Mouse (Mus musculus): ENCODE measurements around the gene Gtf2ird2. TPM values are rescaled to one million over a fixed set of nuclear protein-coding genes. Genes with fewer than 3 reads are reported as not detected.

Gene Gtf2ird2
- polyA plus RNA-seq, 1 experiment = 7.1 TPM

- no peak overlapping the region for H3K4me3 ChIP-seq (ENCODE audit: insufficient read depth, low read length)
- H3K4me1 ChIP-seq (ENCODE audit: control insufficient read depth, insufficient read depth, low read length) = no peaks in the 10 kb centered on the region
- no peak for TF ChIP-seq CTCF (IDR thresholded peaks at IDR 0.05; ENCODE audit: borderline replicate concordance, insufficient read depth, low read length)
- no peak for TF ChIP-seq POLR2A (IDR thresholded peaks at IDR 0.05; ENCODE audit: low read depth, low read length)
- no peak overlapping the region for H3K27ac ChIP-seq (ENCODE audit: insufficient read depth, low read length)
Measured at GRCm38 (mm10) chr5:134231376-134231775, 47.6 kb downstream of the Gtf2ird2 start.

- H3K27ac ChIP-seq (ENCODE audit: insufficient read depth, low read length) = no peak overlapping the region
- no peak for TF ChIP-seq POLR2A (IDR thresholded peaks at IDR 0.05; ENCODE audit: low read depth, low read length)
- no peak for TF ChIP-seq CTCF (IDR thresholded peaks at IDR 0.05; ENCODE audit: borderline replicate concordance, insufficient read depth, low read length)
- H3K4me3 ChIP-seq (ENCODE audit: insufficient read depth, low read length) = no peak overlapping the region
- H3K4me1 ChIP-seq (ENCODE audit: control insufficient read depth, insufficient read depth, low read length) = no peaks in the 10 kb centered on the region
Measured at GRCm38 (mm10) chr5:134232111-134232510, 48.3 kb downstream of the Gtf2ird2 start.

GRCm38 (mm10) chr5:134232568-134232967 lies 48.7 kb downstream of the Gtf2ird2 start:
- TF ChIP-seq CTCF (IDR thresholded peaks at IDR 0.05; ENCODE audit: borderline replicate concordance, insufficient read depth, low read length) (no peak), POLR2A (IDR thresholded peaks at IDR 0.05; ENCODE audit: low read depth, low read length) (no peak)
- no peaks in the 10 kb centered on the region for H3K4me1 ChIP-seq (ENCODE audit: control insufficient read depth, insufficient read depth, low read length)
- no peak overlapping the region for H3K4me3 ChIP-seq (ENCODE audit: insufficient read depth, low read length)
- H3K27ac ChIP-seq (ENCODE audit: insufficient read depth, low read length) = no peak overlapping the region

GRCm38 (mm10) chr5:134233244-134233651 lies 49.4 kb downstream of the Gtf2ird2 start:
- no peak overlapping the region for H3K27ac ChIP-seq (ENCODE audit: insufficient read depth, low read length)
- TF ChIP-seq CTCF (IDR thresholded peaks at IDR 0.05; ENCODE audit: borderline replicate concordance, insufficient read depth, low read length) = no peak
- TF ChIP-seq POLR2A (IDR thresholded peaks at IDR 0.05; ENCODE audit: low read depth, low read length) = no peak
- no peak overlapping the region for H3K4me3 ChIP-seq (ENCODE audit: insufficient read depth, low read length)
- H3K4me1 ChIP-seq (ENCODE audit: control insufficient read depth, insufficient read depth, low read length) = no peaks in the 10 kb centered on the region

GRCm38 (mm10) chr5:134234205-134234604 lies 50.4 kb downstream of the Gtf2ird2 start:
- no peaks in the 10 kb centered on the region for H3K4me1 ChIP-seq (ENCODE audit: control insufficient read depth, insufficient read depth, low read length)
- H3K27ac ChIP-seq (ENCODE audit: insufficient read depth, low read length) = no peak overlapping the region
- TF ChIP-seq CTCF (IDR thresholded peaks at IDR 0.05; ENCODE audit: borderline replicate concordance, insufficient read depth, low read length) = no peak
- no peak for TF ChIP-seq POLR2A (IDR thresholded peaks at IDR 0.05; ENCODE audit: low read depth, low read length)
- no peak overlapping the region for H3K4me3 ChIP-seq (ENCODE audit: insufficient read depth, low read length)

GRCm38 (mm10) chr5:134235111-134235510 lies 51.3 kb downstream of the Gtf2ird2 start:
- Histone ChIP-seq H3K27ac (ENCODE audit: insufficient read depth, low read length) (no peak overlapping the region), H3K4me3 (ENCODE audit: insufficient read depth, low read length) (no peak overlapping the region), H3K4me1 (ENCODE audit: control insufficient read depth, insufficient read depth, low read length) (no peaks in the 10 kb centered on the region)
- no peak for TF ChIP-seq POLR2A (IDR thresholded peaks at IDR 0.05; ENCODE audit: low read depth, low read length)

GRCm38 (mm10) chr5:134236241-134236640 lies 52.4 kb downstream of the Gtf2ird2 start:
- Histone ChIP-seq H3K4me3 (ENCODE audit: insufficient read depth, low read length) (no peak overlapping the region), H3K27ac (ENCODE audit: insufficient read depth, low read length) (no peak overlapping the region), H3K4me1 (ENCODE audit: control insufficient read depth, insufficient read depth, low read length) (no peaks in the 10 kb centered on the region)
- no peak for TF ChIP-seq POLR2A (IDR thresholded peaks at IDR 0.05; ENCODE audit: low read depth, low read length)

GRCm38 (mm10) chr5:134236796-134237195 lies 53.0 kb downstream of the Gtf2ird2 start:
- TF ChIP-seq CTCF (IDR thresholded peaks at IDR 0.05; ENCODE audit: borderline replicate concordance, insufficient read depth, low read length) (no peak), POLR2A (IDR thresholded peaks at IDR 0.05; ENCODE audit: low read depth, low read length) (no peak)
- no peaks in the 10 kb centered on the region for H3K4me1 ChIP-seq (ENCODE audit: control insufficient read depth, insufficient read depth, low read length)
- no peak overlapping the region for H3K4me3 ChIP-seq (ENCODE audit: insufficient read depth, low read length)
- H3K27ac ChIP-seq (ENCODE audit: insufficient read depth, low read length) = no peak overlapping the region

GRCm38 (mm10) chr5:134237508-134237907 lies 53.7 kb downstream of the Gtf2ird2 start:
- H3K4me3 ChIP-seq (ENCODE audit: insufficient read depth, low read length) = no peak overlapping the region
- TF ChIP-seq POLR2A (IDR thresholded peaks at IDR 0.05; ENCODE audit: low read depth, low read length) (no peak), CTCF (IDR thresholded peaks at IDR 0.05; ENCODE audit: borderline replicate concordance, insufficient read depth, low read length) (no peak)

GRCm38 (mm10) chr5:134237936-134238760 lies 54.3 kb downstream of the Gtf2ird2 start:
- no peak overlapping the region for H3K4me3 ChIP-seq (ENCODE audit: insufficient read depth, low read length)
- H3K27ac ChIP-seq (ENCODE audit: insufficient read depth, low read length) = no peak overlapping the region
- TF ChIP-seq POLR2A (IDR thresholded peaks at IDR 0.05; ENCODE audit: low read depth, low read length) (no peak), CTCF (IDR thresholded peaks at IDR 0.05; ENCODE audit: borderline replicate concordance, insufficient read depth, low read length) (no peak)
- H3K4me1 ChIP-seq (ENCODE audit: control insufficient read depth, insufficient read depth, low read length) = no peaks in the 10 kb centered on the region

More at GRCm38 (mm10) chr5:134237508-134237907, 53.7 kb downstream of the Gtf2ird2 start:
- Histone ChIP-seq H3K27ac (ENCODE audit: insufficient read depth, low read length) (no peak overlapping the region), H3K4me1 (ENCODE audit: control insufficient read depth, insufficient read depth, low read length) (no peaks in the 10 kb centered on the region)

Data from embryonic fibroblast, embryonic 13.5 days (primary cell).